Mouse (Mus musculus): Measurements from ENCODE around the gene Ywhag. TPM values are rescaled to one million over a fixed set of nuclear protein-coding genes. Genes with fewer than 3 reads are reported as not detected.
A peak's percentile ranks its signal among the peaks of the same experiment; 100 is the strongest.

Gene Ywhag
- polyA plus RNA-seq, 1 experiment from 2014 or later = 57.1 TPM

GRCm38 (mm10) chr5:135899833-135900232, 34.6 kb downstream of the Ywhag start:
- Histone ChIP-seq H3K27ac (ENCODE audit: low read depth, low read length) (no peak overlapping the region), H3K9ac (ENCODE audit: low read depth, low read length) (no peak overlapping the region), H3K9me3 (ENCODE audit: control insufficient read depth) (no peaks in the 10 kb centered on the region), H3K4me2 (replicated peaks; ENCODE audit: low read depth) (no peak overlapping the region), H3K27me3 (replicated peaks; ENCODE audit: control insufficient read depth, insufficient read depth, low read length) (no peaks in the 10 kb centered on the region), H3K4me1 (replicated peaks; ENCODE audit: control insufficient read depth, insufficient read depth, low read length) (no peaks in the 10 kb centered on the region), H3K4me3 (ENCODE audit: low read depth, low read length) (no peak overlapping the region), H3K36me3 (ENCODE audit: control insufficient read depth, insufficient read depth) (no peaks in the 10 kb centered on the region)
- TF ChIP-seq CTCF (IDR thresholded peaks at IDR 0.05; ENCODE audit: low read depth) = no peak
- WGBS = 58% methylated on average over 4 of the region's 4 CpGs
- no peak for ATAC-seq

DNA sequence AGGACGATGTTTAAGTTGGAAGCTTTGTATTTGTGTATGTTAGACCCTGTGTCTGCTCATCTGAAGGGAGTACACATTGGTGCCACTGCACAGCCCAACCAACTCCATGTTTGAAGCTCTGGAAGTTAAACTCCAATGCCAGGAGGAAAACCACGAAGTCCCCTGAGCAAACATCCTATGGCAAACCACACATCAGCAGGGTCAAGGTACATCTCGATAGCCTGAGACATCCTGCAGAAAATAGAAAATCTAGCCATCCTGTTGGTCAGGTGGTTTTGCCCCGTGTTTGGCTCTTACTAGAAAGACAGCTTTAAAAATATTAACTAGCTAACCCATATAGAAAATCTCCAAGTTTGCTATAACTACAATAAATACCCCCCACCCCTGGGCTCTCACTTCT, 35.4 kb downstream of the Ywhag start:
- no peaks in the 10 kb centered on the region for H3K36me3 ChIP-seq (ENCODE audit: control insufficient read depth, insufficient read depth)
- no peak overlapping the region for H3K27ac ChIP-seq (ENCODE audit: low read depth, low read length)
- H3K9ac ChIP-seq (ENCODE audit: low read depth, low read length) = 0 out of 2 replicates have a peak overlapping the region, but pooled peaks have one; percentile 7
- no peak overlapping the region for H3K4me2 ChIP-seq (replicated peaks; ENCODE audit: low read depth)
- no peaks in the 10 kb centered on the region for H3K27me3 ChIP-seq (replicated peaks; ENCODE audit: control insufficient read depth, insufficient read depth, low read length)
- H3K4me3 ChIP-seq (ENCODE audit: low read depth, low read length) = no peak overlapping the region
- H3K9me3 ChIP-seq (ENCODE audit: control insufficient read depth) = no peaks in the 10 kb centered on the region
- 49% methylated on average over 4 of the region's 4 CpGs for WGBS
- no peak for TF ChIP-seq CTCF (IDR thresholded peaks at IDR 0.05; ENCODE audit: low read depth)
- no peaks in the 10 kb centered on the region for H3K4me1 ChIP-seq (replicated peaks; ENCODE audit: control insufficient read depth, insufficient read depth, low read length)
- ATAC-seq = no peak

GRCm38 (mm10) chr5:135898028-135898427, 36.4 kb downstream of the Ywhag start:
- no peak overlapping the region for H3K27ac ChIP-seq (ENCODE audit: low read depth, low read length)
- ATAC-seq = no peak
- no peak overlapping the region for H3K4me3 ChIP-seq (ENCODE audit: low read depth, low read length)
- no peaks in the 10 kb centered on the region for H3K4me1 ChIP-seq (replicated peaks; ENCODE audit: control insufficient read depth, insufficient read depth, low read length)
- H3K9me3 ChIP-seq (ENCODE audit: control insufficient read depth) = no peaks in the 10 kb centered on the region
- 24% methylated on average over 3 of the region's 3 CpGs for WGBS
- no peak overlapping the region for H3K9ac ChIP-seq (ENCODE audit: low read depth, low read length)
- no peak overlapping the region for H3K4me2 ChIP-seq (replicated peaks; ENCODE audit: low read depth)
- TF ChIP-seq CTCF (IDR thresholded peaks at IDR 0.05; ENCODE audit: low read depth) = peak; percentile 67
- no peaks in the 10 kb centered on the region for H3K27me3 ChIP-seq (replicated peaks; ENCODE audit: control insufficient read depth, insufficient read depth, low read length)
- no peaks in the 10 kb centered on the region for H3K36me3 ChIP-seq (ENCODE audit: control insufficient read depth, insufficient read depth)

GRCm38 (mm10) chr5:135894958-135895357, 39.5 kb downstream of the Ywhag start:
- Histone ChIP-seq H3K27me3 (replicated peaks; ENCODE audit: control insufficient read depth, insufficient read depth, low read length) (0 out of 2 replicates have a peak, but pooled peaks cover 10% of the 10 kb centered on the region), H3K9me3 (ENCODE audit: control insufficient read depth) (no peaks in the 10 kb centered on the region), H3K36me3 (ENCODE audit: control insufficient read depth, insufficient read depth) (no peaks in the 10 kb centered on the region), H3K4me3 (ENCODE audit: low read depth, low read length) (no peak overlapping the region), H3K4me2 (replicated peaks; ENCODE audit: low read depth) (no peak overlapping the region), H3K27ac (ENCODE audit: low read depth, low read length) (no peak overlapping the region), H3K9ac (ENCODE audit: low read depth, low read length) (no peak overlapping the region), H3K4me1 (replicated peaks; ENCODE audit: control insufficient read depth, insufficient read depth, low read length) (no peaks in the 10 kb centered on the region)
- ATAC-seq = no peak
- 80% methylated on average over 6 of the region's 6 CpGs for WGBS
- no peak for TF ChIP-seq CTCF (IDR thresholded peaks at IDR 0.05; ENCODE audit: low read depth)

DNA sequence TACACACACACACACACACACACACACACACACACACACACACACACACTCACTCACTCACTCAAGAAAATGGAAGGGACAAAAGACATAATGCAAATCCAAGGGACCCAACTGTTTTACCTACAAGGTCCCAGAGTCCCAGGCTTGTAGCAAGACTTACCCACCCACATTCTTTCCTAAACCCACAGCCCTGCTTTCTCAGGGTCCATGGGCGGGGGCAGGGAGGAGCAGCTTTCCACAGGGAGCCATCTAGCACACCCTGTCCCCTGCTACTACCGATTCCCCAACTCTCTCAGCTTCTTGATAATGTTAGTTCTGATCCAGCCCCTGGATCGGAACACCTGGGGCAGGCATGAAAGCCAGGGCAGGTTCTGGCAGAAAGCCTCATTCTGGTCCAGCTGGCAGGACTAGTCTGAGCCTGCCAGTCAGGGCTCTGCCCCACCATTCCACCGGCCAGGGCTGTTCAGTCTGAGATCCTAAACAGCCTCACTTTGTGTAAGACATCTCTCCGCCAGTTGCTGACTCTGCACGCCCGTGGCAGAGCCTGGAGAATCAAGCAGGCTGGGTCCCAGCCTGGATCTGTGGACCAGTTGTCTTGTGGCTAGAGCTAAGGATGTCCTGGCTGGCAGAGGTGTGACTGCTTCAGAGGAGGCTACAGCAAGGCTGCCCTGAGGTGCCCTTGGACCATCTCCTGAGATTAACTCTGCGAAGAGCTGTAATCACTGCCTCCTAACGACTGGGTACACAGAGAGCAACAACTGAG, 41.6 kb downstream of the Ywhag start:
- no peak overlapping the region for H3K9ac ChIP-seq (ENCODE audit: low read depth, low read length)
- H3K27ac ChIP-seq (ENCODE audit: low read depth, low read length) = no peak overlapping the region
- no peak overlapping the region for H3K4me3 ChIP-seq (ENCODE audit: low read depth, low read length)
- TF ChIP-seq CTCF (IDR thresholded peaks at IDR 0.05; ENCODE audit: low read depth) = no peak
- no peak for ATAC-seq
- 38% methylated on average over 9 of the region's 9 CpGs for WGBS
- no peaks in the 10 kb centered on the region for H3K36me3 ChIP-seq (ENCODE audit: control insufficient read depth, insufficient read depth)
- no peaks in the 10 kb centered on the region for H3K4me1 ChIP-seq (replicated peaks; ENCODE audit: control insufficient read depth, insufficient read depth, low read length)
- H3K27me3 ChIP-seq (replicated peaks; ENCODE audit: control insufficient read depth, insufficient read depth, low read length) = peaks cover 19% of the 10 kb centered on the region; the same call in 1 of the 2 replicates
- H3K4me2 ChIP-seq (replicated peaks; ENCODE audit: low read depth) = no peak overlapping the region
- no peaks in the 10 kb centered on the region for H3K9me3 ChIP-seq (ENCODE audit: control insufficient read depth)

DNA sequence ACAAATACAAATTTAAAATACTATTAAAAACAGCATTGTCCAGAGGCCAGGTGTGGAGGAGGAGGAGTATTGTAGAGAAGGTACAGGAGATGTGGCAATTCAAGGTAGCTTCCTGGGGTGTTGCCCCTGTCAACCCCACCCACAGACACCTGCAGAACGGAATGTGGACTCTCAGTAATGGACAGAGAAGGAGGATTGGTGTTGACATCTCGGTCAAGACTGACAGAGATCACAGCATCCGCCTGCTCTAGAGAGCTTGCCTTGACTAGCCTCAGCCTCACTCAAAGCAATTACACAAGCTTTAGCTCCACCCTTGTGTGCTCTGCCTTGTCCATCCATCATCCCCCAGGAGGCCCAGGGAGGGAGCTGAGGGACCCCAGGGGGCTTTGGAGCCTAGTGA, 43.5 kb downstream of the Ywhag start:
- 36% methylated on average over 3 of the region's 3 CpGs for WGBS
- ATAC-seq = no peak
- H3K9ac ChIP-seq (ENCODE audit: low read depth, low read length) = no peak overlapping the region
- no peak overlapping the region for H3K27ac ChIP-seq (ENCODE audit: low read depth, low read length)
- H3K27me3 ChIP-seq (replicated peaks; ENCODE audit: control insufficient read depth, insufficient read depth, low read length) = peaks cover 19% of the 10 kb centered on the region; the same call in 1 of the 2 replicates
- H3K36me3 ChIP-seq (ENCODE audit: control insufficient read depth, insufficient read depth) = no peaks in the 10 kb centered on the region
- H3K4me1 ChIP-seq (replicated peaks; ENCODE audit: control insufficient read depth, insufficient read depth, low read length) = no peaks in the 10 kb centered on the region
- H3K9me3 ChIP-seq (ENCODE audit: control insufficient read depth) = no peaks in the 10 kb centered on the region
- no peak overlapping the region for H3K4me2 ChIP-seq (replicated peaks; ENCODE audit: low read depth)
- TF ChIP-seq CTCF (IDR thresholded peaks at IDR 0.05; ENCODE audit: low read depth) = no peak
- H3K4me3 ChIP-seq (ENCODE audit: low read depth, low read length) = no peak overlapping the region
